Mouse (Mus musculus) spleen, adult 12 weeks (tissue): Measurements from ENCODE around the gene Cacna1s.

Experiments used
- DNase-seq: peaks from one replicate; pipeline ENCODE4 v3.0.0; 2022; ENCODE audit warnings: low spot score

Cacna1s gene

GRCm38 (mm10) chr1:136052547-136052946 lies at the start of gene Cacna1s:
TSS of gene Cacna1s (plus strand) at chr1:136052750.
- DNase-seq: no peak

- no peak for DNase-seq
These were observed 46.2 kb upstream of the Cacna1s start, which contains the start of gene Igfn1 for GRCm38 (mm10) chr1:136006292-136006748. TSS of gene Igfn1 (minus strand) at chr1:136006342.

- peak; percentile 74 for DNase-seq
These were observed 45.1 kb upstream of the Cacna1s start, which contains the start of gene Tmem9 for GRCm38 (mm10) chr1:136007211-136008158. TSS of gene Tmem9 (plus strand) at chr1:136008150.

GRCm38 (mm10) chr1:136008159-136008533 lies 44.4 kb upstream of the Cacna1s start:
- no peak for DNase-seq

- DNase-seq: no peak
These were observed 42.3 kb upstream of the Cacna1s start for GRCm38 (mm10) chr1:136010247-136010646.

- no peak for DNase-seq
These were observed 39.0 kb upstream of the Cacna1s start for GRCm38 (mm10) chr1:136013513-136013912.

- no peak for DNase-seq
These were observed 37.6 kb upstream of the Cacna1s start for GRCm38 (mm10) chr1:136014796-136015502.

- no peak for DNase-seq
These were observed 35.2 kb upstream of the Cacna1s start for GRCm38 (mm10) chr1:136017307-136017706.

- DNase-seq: peak; percentile 75
These were observed 34.6 kb upstream of the Cacna1s start for GRCm38 (mm10) chr1:136017907-136018313.

GRCm38 (mm10) chr1:136018390-136019189 lies 34.0 kb upstream of the Cacna1s start:
- peak; percentile 23 for DNase-seq

- no peak for DNase-seq
These were observed 22.3 kb upstream of the Cacna1s start for GRCm38 (mm10) chr1:136030201-136030600.

GRCm38 (mm10) chr1:136031697-136032096 lies 20.9 kb upstream of the Cacna1s start:
- DNase-seq: no peak

- DNase-seq: no peak
These were observed 19.6 kb upstream of the Cacna1s start for GRCm38 (mm10) chr1:136032961-136033360.

- no peak for DNase-seq
These were observed 13.6 kb upstream of the Cacna1s start for GRCm38 (mm10) chr1:136038746-136039538.

GRCm38 (mm10) chr1:136040452-136040851 lies 12.1 kb upstream of the Cacna1s start:
- no peak for DNase-seq

- no peak for DNase-seq
These were observed 11.7 kb upstream of the Cacna1s start for GRCm38 (mm10) chr1:136040874-136041273.

GRCm38 (mm10) chr1:136045774-136046173 lies 6.8 kb upstream of the Cacna1s start:
- DNase-seq: peak; percentile 30

- DNase-seq: no peak
These were observed 5.1 kb upstream of the Cacna1s start for GRCm38 (mm10) chr1:136047432-136047831.

- no peak for DNase-seq
These were observed 4.7 kb upstream of the Cacna1s start for GRCm38 (mm10) chr1:136047894-136048293.

- no peak for DNase-seq
These were observed 2.1 kb upstream of the Cacna1s start, which contains the start of gene Ascl5 for GRCm38 (mm10) chr1:136050312-136051012. TSS of gene Ascl5 (plus strand) at chr1:136050804.

- no peak for DNase-seq
These were observed 1.6 kb upstream of the Cacna1s start for GRCm38 (mm10) chr1:136051013-136051315.
